Mouse (Mus musculus) R1 (cell line): Measurements from ENCODE around the gene Cdk12.
A peak's percentile ranks its signal among the peaks of the same experiment; 100 is the strongest.

ENCODE experiments used
- DNase-seq: peaks from one replicate; pipeline ENCODE4 v3.0.0-alpha.2; 2018; ENCODE audit warnings: low read depth, low spot score

Gene Cdk12

DNA sequence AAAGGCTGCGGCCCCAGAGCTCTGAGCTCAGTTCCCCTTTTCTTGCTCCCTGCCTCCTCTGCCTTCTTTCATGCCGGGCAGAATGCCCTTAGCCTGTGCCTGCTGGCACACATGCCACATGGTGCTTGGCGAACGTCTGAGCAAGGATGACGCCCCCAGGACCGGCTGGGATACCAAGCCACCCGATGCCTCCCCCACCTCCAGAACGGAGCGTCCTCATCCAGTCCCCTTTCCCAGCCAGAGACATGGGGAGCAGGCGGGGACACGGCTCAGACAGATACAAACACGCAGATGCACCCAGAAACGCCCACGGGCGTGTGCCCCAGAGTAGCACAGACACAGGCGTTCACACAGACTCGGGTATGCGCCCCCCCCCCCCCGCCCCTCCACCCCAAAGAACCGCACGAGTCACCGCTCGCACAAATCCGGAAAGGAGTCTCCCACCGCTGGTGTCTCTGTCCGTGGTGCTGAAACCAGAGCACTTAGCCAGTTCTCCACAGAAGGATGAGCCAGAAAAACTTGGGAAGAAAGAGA is 111.0 kb downstream of the Cdk12 start:
- DNase-seq: peak; percentile 83

- DNase-seq: no peak
Measured at GRCm38 (mm10) chr11:98317479-98317878, 114.6 kb downstream of the Cdk12 start.

GRCm38 (mm10) chr11:98318421-98319116 is 115.7 kb downstream of the Cdk12 start:
- no peak for DNase-seq

- no peak for DNase-seq
Measured at GRCm38 (mm10) chr11:98319120-98319519, 116.3 kb downstream of the Cdk12 start.

DNA sequence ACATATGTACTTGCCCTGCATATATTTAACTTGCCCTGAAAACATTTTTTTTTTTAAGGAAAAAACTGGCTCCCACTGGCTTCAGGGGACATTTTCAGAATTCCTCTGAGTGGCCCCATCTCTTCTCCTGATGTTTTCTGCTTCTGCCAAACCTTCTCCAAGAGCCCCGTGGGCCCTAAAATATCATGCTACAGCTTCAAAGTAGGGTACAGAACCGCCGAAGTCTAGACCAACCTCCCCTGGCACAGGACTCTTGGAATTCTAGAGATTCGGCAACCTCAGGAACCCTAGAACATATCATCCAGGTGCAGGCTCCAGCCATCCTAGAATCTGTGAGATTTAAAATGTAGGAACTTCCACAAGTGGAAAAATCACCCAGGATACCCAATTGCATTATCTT is 116.7 kb downstream of the Cdk12 start:
- DNase-seq: no peak

DNA sequence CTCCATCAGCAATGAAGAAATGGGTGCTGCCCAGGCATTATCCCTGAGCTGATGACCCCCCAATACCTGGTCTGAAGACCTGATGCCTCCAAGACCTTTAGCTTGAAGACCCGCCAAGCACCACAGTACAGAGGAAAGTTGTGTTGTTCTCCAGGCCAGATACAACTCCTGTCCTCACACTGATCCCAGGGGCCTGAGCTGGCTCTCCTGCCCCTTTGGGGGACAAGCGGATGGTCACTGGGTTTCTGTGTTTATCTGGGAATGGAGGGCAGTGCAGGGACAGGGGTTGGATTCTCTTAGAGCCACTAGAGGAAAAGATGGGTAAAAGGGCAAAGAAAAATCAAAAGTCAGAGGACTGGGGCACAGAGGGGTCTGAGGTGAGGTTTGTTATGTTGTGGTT is 117.1 kb downstream of the Cdk12 start:
- DNase-seq: no peak

DNA sequence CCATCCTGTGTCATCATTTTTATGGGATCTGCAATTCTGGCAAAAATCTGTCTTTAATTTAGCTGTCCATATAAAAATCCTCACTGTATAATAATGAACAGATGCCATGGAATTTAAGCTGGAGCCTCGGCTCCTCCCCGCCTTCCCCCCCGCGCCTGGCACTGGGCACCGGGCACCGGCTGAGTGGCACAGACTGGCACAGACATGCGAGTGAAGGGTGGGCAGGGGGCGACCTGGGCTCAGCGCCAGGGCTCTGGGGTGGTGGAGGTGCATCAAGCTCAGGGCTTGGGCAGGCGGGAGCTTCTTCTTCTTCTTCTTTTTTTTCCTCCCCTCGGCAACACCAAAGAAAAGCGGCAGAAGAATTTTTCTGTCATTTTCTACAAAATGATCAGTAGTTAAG is 117.5 kb downstream of the Cdk12 start:
- no peak for DNase-seq

DNA sequence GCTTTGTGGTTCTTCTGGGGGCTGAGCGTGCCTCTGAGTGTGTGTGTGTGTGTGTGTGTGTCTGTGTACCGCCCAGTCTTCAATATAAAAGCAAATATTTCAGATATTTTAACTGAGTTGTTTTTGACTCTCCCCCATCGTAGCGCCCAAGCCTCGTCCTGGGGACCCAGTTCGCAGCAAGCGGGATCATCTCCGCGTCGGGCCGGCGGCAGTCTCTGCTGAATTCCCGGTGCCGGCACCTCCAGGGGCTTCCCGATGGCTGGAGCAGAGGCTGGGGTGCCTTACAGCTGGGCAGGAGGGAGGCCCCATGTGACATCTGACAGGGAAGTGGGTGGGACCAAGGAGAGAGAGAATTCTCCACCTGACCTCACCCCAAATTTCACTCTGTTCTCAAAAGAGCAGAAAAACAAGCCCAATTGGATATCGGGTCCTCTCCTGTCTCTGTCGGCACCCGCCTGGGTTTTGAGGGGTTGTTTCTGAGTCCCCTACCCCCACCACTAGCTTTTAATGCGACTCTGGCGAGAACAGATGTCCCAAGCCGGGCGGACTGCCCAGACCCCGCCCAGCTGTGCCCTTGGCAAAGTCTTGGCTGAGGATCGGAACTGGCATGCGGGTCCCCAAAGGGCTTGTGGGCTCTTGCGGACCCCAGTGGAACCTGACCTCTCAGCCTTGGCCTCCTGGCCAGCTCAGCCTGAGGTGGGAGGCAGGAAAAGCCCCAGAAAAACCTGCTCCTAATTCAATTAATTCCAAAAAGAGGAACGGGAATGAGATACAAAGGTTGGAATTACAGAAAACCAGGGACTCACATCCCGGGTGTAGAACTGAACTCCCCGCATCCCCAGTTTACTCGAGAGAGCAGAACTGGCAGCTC is 118.2 kb downstream of the Cdk12 start:
- DNase-seq: no peak

GRCm38 (mm10) chr11:98321677-98322003 is 118.8 kb downstream of the Cdk12 start:
- no peak for DNase-seq

GRCm38 (mm10) chr11:98322159-98322558 is 119.3 kb downstream of the Cdk12 start:
- no peak for DNase-seq

- DNase-seq: no peak
Measured at GRCm38 (mm10) chr11:98323136-98323866, 120.4 kb downstream of the Cdk12 start.

DNA sequence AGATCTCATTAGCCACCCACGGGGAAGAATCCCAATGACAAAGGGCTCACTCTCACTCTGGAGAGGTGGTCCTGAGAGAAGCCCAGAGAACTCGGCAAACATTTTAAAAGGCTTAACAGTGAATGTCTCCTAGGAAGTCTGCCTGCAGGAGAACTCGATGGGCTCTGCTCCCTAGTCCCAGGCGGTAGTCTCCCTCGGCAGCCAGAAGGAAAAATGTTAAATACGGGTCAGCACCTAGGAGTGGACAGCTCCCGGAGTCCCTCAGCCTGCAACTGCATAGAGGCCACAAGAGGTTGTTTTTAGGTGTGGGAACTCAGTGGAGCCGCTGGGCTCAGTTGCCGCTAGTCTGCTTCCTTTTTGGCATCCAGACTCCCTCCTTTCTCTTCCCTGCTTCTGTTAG is 121.1 kb downstream of the Cdk12 start:
- DNase-seq: peak; percentile 58

DNA sequence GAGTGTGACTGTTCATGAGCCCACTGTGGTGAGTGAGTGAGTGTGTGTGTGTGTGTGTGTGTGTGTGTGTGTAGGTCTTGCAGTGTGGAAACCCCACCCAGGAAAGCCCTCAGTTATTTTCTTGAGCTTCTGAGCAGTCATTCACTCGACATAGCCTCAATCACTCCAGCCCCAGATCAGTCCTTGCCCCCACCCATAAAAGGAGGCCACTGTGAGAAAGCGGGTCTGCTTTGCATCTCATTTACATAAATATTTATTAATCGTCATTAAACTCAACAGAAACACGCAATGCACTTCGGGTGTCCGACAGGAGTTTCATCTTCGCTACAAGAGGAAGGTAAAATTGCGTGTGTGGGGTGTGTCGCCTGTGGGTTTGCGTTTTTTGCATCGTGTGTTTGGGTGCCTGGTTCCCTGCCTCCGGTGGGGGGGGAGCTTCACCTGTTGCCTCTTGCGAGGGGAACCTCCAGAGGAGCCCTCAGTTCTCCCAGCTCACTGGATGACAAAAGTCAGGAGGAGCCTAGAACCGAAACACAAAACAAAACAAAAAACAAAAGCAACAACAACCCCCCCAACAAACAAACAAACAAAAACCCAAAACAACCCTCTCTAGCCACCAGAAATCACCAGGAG is 122.4 kb downstream of the Cdk12 start:
- no peak for DNase-seq

DNA sequence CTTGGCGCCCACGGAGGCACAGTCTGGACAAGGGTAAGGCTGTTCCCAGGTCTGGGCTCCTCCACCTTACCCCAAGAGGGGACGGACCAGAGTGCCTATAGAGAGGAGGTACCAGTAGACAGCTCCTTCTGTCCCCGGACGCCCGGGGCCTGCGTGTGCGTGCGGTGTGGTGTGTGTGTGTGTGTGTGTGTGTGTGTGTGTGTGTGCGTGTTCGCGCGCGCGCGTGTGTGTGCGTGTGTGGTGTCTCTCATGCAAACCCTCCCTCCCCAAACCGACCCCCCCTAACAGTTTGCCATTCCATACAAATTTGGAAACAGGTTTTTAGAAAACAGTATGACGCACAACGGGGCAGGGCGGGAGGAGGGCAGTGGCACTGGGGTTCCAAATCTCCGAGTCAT is 123.0 kb downstream of the Cdk12 start:
- DNase-seq: no peak

DNA sequence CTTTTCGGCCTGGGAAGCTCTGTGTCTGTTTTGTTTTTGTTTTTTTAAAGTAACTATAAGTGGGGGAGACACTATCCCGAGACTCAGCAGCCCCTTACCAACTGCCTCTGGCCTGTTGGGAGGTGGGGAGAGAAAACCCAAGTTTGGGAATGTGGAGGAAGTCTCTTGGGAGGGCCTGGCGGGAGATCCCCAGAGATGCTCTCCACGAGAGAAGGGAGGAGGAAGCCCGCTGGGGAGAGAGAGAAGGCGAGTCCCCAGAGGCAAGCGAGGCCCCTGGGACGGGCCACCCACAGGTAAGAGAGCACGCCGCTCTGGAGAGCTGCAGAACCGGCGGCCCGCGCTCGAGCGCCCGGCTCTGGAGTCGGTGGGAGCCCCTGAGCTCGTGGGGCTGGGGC is 123.9 kb downstream of the Cdk12 start:
- peak; percentile 34 for DNase-seq

DNA sequence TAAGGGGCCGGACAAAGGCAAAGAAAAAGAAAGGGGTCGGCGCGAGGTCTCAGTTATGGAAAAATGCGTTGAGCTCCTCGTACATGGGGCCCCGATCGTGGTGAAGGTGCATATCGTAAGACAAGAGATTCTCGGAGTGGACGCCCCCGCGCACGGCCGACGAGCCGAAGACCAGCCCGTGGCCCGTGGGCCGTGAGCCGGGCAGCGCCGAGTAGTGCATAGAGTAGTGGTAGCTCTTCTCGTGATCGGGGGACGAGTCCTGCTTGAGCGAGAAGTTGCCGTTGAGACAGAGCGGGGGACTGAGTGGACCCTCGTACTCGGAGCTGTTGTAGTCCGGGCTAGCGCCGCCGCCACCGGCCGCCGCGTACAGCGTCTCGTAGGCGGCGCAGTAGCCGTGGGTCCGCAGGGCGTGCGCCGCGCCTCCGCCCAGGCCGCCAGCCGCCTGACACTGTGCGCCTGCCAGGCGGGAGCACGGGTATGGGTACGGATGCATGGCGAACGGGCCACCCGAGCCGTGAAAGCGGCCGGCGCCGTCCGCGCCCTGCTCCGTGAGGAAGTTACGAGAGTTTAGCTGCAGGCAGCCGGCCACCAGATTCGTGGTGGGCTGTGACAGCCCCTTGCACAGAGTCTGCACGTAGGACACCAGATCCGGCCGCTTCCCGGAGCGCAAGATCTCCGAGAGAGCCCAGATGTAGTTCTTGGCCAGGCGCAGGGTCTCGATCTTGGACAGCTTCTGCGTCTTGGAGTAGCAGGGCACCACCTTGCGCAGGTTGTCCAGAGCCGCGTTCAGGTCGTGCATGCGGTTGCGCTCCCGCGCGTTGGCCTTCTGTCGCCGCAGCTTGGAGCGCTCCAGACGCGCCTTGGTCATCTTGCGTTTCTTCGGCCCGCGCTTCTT is 124.5 kb downstream of the Cdk12 start:
- peak; percentile 71 for DNase-seq

GRCm38 (mm10) chr11:98328031-98328370 is 125.1 kb downstream of the Cdk12 start:
- no peak for DNase-seq
